Mouse (Mus musculus): ENCODE results near the gene Hlcs.
A peak's percentile ranks its signal among the peaks of the same experiment; 100 is the strongest.

Hlcs gene

GRCm38 (mm10) chr16:94246058-94246784 lies 67.2 kb downstream of the Hlcs start:
- DNase-seq (ENCODE audit: low spot score): no peak

GRCm38 (mm10) chr16:94241126-94241525 lies 72.2 kb downstream of the Hlcs start:
- DNase-seq (ENCODE audit: low spot score): no peak

- no peak for DNase-seq (ENCODE audit: low spot score)
These were observed 73.2 kb downstream of the Hlcs start for GRCm38 (mm10) chr16:94240190-94240589.

DNA sequence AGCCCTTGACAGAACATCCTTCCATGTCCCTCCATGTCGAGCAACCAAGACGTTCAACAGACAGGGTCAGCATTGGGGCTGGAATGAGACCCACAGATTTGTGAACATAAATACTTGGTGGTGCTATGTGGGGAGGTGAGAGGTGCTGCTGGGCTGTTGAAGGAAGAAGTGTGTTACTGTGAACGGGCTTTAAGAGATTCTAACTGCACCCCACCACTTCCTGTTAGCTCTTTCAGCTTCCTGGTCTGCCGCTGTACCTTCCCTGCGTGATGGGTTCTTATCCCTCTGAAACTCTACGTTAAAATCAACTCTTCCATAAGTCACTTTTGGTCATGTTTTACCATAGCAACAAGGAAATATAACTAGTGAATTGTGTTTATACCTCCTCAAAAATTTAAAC lies 73.8 kb downstream of the Hlcs start:
- no peak for DNase-seq (ENCODE audit: low spot score)

GRCm38 (mm10) chr16:94239146-94239545 lies 74.2 kb downstream of the Hlcs start:
- no peak for DNase-seq (ENCODE audit: low spot score)

DNA sequence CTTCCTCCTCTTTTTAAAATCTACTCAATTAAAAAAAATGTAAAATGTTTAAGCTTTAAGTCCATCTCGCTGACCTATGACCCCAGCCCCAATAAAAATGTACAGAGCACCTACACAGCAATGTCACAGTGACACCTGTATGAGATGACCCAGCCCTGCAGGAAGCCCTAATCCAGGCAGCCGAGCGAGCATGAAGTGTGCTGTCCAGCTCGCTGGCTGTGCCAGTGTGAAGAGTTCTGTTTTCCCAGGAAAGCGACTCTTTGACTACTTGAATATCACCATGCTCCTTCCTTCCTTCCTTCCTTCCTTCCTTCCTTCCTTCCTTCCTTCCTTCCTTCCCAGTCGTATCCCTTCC lies 76.3 kb downstream of the Hlcs start:
- no peak for DNase-seq (ENCODE audit: low spot score)

DNA sequence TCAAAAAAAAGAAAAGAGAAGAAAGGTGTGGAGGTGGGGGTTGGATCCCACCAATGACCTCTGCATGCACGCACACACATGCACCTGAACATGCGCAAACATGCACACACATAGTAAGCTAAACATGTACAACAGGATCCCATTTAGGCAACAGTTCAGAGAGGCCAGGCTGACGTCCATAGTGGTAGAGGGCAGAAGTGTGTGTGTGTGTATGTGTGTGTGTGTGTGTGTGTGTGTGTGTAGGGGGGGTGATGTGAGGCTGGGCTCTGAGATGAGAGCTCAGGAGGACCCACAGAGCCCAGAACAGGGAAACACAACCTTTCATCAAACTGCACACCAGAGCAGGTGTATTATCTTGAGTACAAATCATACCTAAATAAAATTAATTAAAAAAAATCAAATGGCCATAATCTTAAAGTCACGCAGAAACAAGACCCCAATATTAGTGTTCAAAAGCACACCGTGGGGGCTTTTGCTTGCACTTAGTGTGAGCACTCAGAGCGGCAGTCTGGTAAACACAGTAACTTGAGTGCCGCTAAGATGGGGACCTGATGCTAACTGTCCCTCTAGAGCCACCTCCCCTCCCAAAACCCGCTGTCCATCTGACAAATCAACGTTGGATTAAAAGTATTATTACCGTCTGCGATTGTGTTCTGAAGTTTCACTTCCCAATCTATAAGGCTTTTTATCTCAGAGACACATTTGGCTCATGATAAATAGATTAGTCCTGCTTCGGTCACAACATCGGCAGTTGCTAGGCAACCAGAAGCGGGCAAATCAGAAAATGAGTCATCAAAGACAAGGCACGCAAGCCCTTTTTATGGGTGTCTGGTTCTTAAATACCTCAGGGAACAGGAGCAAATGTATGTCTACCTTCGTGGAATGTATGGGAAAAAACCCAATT lies 76.9 kb downstream of the Hlcs start:
- peak; percentile 42 for DNase-seq (ENCODE audit: low spot score)

GRCm38 (mm10) chr16:94235718-94236117 lies 77.7 kb downstream of the Hlcs start:
- DNase-seq (ENCODE audit: low spot score): no peak

- DNase-seq (ENCODE audit: low spot score): no peak
These were observed 79.2 kb downstream of the Hlcs start for GRCm38 (mm10) chr16:94234202-94234601.

GRCm38 (mm10) chr16:94230909-94231575 lies 82.3 kb downstream of the Hlcs start:
- no peak for DNase-seq (ENCODE audit: low spot score)

- no peak for DNase-seq (ENCODE audit: low spot score)
These were observed 82.9 kb downstream of the Hlcs start for GRCm38 (mm10) chr16:94230499-94230898.

- DNase-seq (ENCODE audit: low spot score): no peak
These were observed 83.5 kb downstream of the Hlcs start for GRCm38 (mm10) chr16:94229890-94230289.

GRCm38 (mm10) chr16:94228858-94229555 lies 84.4 kb downstream of the Hlcs start:
- no peak for DNase-seq (ENCODE audit: low spot score)

DNA sequence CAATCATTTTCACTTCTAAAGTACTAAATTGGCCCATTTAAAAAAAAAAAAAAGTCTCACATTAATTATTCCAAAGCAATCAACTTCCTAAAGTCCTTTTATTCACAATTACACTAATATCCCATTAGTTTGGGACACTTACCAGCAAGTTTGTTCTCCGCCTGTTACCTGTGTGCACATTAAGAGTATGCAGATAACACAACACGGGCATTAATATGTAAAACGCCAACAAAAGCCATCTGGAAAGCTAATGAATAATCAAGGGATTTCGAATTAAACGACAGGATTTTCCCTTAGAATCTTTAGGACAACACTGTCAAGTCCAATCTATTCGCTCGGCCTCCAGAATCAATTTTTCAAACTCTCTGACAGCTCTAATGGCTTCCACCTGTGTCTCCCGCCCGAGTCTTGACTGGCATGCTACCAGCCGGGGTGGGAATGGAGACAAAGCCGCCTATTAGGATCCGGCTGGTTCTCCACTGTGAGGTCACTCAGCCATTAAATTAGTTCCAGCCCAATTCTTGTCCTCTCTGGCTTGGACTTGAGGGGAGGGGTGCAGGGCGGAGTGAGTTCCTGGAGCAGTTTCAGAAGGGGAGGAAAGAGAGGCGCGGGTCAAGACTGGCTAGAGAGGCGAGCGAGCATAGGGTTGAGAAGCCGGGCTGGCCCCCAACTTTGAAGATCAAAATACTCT lies 85.9 kb downstream of the Hlcs start:
- DNase-seq (ENCODE audit: low spot score): peak; percentile 94

- no peak for DNase-seq (ENCODE audit: low spot score)
These were observed 90.0 kb downstream of the Hlcs start for GRCm38 (mm10) chr16:94223363-94223720.

GRCm38 (mm10) chr16:94222646-94223362 lies 90.6 kb downstream of the Hlcs start:
- no peak for DNase-seq (ENCODE audit: low spot score)

DNA sequence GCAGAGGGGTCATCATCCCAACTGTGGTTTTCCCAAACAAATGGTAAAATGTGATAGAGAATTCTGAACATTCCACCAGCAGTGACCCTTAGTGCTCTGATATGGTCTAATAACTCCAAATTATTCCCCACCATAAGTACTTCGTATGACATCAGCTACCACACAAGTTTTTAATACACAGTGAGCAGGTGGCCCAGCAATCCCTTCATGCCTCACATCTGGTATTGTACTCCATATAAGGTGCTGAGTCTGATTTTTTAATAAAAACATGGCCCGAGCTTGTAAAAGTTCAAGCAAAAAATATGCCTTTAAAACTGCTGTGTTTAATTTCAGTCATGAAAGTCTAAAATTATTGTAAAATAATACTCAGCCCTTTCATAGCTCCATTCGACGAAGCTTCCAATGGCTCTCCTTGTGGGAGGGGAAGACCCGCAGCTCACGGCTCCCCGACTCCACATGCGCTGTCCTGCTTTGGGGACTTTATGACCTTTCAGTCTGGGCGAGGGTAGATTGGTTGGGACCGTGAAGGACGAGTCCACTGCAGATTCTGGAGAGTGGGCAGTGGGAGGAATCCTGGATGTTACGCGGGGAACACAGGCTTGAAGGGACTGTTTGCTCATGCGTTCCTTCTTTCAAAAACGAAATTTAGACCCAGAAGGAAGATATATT lies 102.5 kb downstream of the Hlcs start:
- DNase-seq (ENCODE audit: low spot score): no peak

- DNase-seq (ENCODE audit: low spot score): peak; percentile 26
These were observed 103.7 kb downstream of the Hlcs start for GRCm38 (mm10) chr16:94209626-94210025.

DNA sequence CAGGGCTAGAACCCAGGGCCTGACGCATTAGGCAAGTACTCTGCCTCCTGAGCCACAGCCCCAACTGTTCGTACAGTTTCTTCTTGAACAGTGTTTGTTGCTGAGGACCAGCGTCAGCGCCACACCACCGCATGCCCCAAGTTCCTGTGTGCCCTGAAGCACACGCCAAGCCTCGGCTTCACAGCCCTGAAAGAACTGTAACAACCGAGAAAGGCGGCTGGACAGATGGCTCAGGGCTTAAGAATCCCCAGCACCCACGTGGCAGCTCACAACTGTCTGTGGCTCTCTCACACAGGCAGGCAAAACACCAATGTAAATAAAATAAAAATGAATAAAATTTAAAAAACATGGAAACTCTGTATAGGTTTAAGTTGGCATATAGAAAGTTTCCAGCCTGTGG lies 104.5 kb downstream of the Hlcs start:
- no peak for DNase-seq (ENCODE audit: low spot score)

- no peak for DNase-seq (ENCODE audit: low spot score)
These were observed 105.2 kb downstream of the Hlcs start for GRCm38 (mm10) chr16:94208152-94208551.

All from retina, embryonic 14.5 days (tissue).